Mouse (Mus musculus) 3134 (cell line): ENCODE results near the gene 1700080O16Rik.

Experiments
- DNase-seq: peaks from one replicate; pipeline ENCODE4 v3.0.0-alpha.2; 2011; ENCODE audit warnings: low spot score; ENCODE audit not compliant: insufficient read length; ENCODE audit errors: extremely low read depth

Gene 1700080O16Rik

GRCm38 (mm10) chrX:51972672-51973071 is at the start of gene 1700080O16Rik:
Gene 1700080O16Rik (minus strand): TSS chrX:51972772.
- no peak for DNase-seq

GRCm38 (mm10) chrX:52017660-52018059 is 45.1 kb upstream of the 1700080O16Rik start:
- DNase-seq = no peak

- DNase-seq = no peak
These were observed 27.5 kb upstream of the 1700080O16Rik start for GRCm38 (mm10) chrX:52000072-52000471.

GRCm38 (mm10) chrX:51999426-51999825 is 26.9 kb upstream of the 1700080O16Rik start:
- no peak for DNase-seq

- no peak for DNase-seq
These were observed 3.8 kb upstream of the 1700080O16Rik start for GRCm38 (mm10) chrX:51976361-51976760.

GRCm38 (mm10) chrX:51974618-51975017 is 2.0 kb upstream of the 1700080O16Rik start:
- no peak for DNase-seq

- no peak for DNase-seq
These were observed 24.5 kb downstream of the 1700080O16Rik start for GRCm38 (mm10) chrX:51948071-51948470.

GRCm38 (mm10) chrX:51938076-51938475 is 34.5 kb downstream of the 1700080O16Rik start:
- no peak for DNase-seq

GRCm38 (mm10) chrX:51919091-51919490 is 53.5 kb downstream of the 1700080O16Rik start:
- no peak for DNase-seq
